Mouse (Mus musculus): ENCODE results near the gene Slc17a5.

Slc17a5 gene

GRCm38 (mm10) chr9:78587914-78588313 is at the start of gene Slc17a5:
Gene Slc17a5 (minus strand): TSS chr9:78588041.
- peak; percentile 96 to 97 for DNase-seq

- DNase-seq, result no peak
Measured at GRCm38 (mm10) chr9:78633976-78634375, 46.1 kb upstream of the Slc17a5 start.

DNA sequence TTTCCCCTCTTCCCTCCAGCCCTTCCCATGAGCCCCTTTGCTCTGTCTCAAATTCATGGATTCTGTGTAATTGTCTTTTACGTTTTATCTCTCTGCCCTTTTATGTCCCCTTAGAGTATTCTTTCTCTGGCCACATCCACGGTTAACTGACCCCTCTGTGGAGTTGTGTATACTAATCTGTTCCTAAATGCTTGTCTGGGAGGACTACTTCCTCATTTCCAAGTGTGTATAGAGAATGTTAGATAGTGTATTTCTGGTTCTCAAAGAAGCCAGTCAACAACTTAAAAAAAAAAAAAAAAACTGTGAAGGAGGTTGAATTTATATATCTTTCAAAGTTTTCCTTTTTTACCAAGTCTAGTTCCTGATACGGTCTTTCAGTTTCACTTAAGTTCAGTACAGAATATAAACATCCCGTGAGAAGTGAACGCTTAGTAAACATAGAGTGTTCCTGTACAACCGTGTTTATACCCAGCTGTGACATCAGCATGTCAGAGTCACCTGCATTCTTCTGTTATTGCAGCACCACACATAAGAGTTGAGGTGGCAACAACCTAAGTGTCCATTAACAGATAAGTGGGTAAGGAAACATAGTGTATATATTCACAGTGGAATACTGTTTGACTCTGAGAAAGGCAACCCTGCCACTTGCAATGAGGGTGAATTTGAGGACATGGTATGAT is 44.1 kb upstream of the Slc17a5 start:
- no peak for DNase-seq

GRCm38 (mm10) chr9:78629991-78630390 is 42.1 kb upstream of the Slc17a5 start:
- peak; percentile 30 to 39 for DNase-seq

DNA sequence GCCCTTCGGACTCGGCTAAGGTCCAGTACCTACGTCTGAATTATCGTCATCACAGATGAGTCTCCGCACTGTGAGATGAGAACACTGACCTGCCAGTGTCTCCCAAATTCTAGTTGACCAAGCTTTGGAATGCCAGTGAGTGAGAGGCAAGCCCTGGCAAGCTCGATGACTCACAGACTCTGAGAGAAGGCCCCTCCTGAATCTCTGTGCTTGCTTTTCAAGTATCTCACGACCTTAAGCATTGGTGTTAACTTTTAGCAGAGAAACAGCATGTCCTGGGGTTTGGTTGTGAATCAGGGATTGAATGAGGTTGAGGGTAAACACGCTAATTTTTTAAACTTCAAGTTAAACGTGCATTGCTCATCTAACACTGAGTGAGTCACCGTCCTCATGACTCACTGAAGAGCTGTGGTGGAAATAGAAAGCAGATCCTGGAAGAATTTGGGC is 35.5 kb upstream of the Slc17a5 start:
- DNase-seq, result no peak

DNA sequence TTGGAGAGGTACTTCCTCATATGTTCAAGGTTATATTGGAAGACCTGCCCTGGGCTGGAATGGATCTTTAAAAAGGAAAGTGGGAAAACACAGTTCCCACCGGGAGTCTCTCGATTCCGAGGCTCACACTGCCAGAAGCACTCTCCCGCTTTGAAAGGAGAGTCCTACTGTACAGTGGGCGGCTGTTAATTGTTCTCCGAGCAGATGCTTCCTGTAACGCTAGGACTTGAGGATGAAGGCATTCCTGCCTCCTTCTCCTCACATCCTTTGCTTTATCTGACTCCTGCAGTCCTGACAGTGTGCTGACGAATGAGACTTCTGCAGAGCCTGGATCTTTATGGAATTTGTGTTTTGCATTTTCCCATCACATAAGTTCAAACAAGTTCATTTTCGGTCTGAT is 31.4 kb upstream of the Slc17a5 start:
- no peak for DNase-seq

GRCm38 (mm10) chr9:78615401-78616021 is 27.7 kb upstream of the Slc17a5 start, which contains the start of gene Cd109:
Gene Cd109 (plus strand): TSS chr9:78615546.
- peak; percentile 42 for DNase-seq

DNA sequence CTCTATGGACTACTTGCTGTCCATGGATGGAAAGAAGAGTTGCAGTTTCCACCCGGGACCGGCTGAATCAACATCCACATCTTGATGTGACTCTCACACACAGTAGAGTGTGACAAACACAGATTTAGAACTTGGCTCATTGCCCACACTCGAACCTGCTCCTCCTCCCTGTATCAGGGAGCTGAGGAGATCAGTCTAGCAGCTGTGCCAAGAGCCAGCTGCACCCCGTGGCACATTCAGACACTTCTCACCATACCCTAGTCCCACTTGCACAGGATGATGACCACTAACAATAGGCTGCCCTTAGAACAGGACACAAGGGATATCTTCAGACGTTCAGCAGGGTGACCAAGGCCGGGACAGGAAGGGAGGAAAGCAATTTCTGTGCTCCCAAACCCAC is 26.4 kb upstream of the Slc17a5 start:
- peak; percentile 71 to 73 for DNase-seq

DNA sequence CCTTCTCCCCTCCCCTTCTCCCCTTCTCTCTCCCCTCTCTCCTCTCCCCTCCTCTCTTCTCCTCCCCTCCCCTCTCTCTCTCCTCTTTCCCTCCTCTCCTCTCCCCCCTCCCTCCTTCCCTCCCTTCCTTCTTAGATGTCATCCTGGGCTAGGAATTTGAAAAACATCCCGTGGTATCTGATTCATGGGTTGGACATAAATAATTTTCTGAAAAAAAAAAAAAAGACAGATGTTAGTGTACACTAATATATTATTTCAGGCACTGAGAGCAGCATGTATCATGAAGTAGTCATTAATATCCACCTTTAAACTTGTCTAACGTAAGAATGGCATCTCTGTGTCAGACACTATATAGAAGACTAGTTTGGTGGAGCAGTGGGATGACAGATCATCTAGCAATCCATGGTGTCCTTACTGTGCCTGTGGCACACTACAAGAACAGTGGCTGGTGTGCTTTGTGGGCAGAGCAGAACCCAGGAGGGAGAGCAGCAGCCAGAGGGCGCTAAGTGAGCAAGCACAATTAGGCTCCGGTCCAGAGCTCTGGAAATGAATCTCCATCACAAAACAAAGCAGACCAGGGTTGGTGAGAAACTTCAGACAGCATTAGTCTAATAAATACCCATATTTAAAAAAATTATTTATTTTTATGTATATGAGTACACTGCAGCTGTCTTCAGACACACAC is 13.3 kb upstream of the Slc17a5 start:
- peak; percentile 54 to 59 for DNase-seq

- DNase-seq, result no peak
Measured at GRCm38 (mm10) chr9:78599927-78600326, 12.1 kb upstream of the Slc17a5 start.

GRCm38 (mm10) chr9:78596834-78597233 is 9.0 kb upstream of the Slc17a5 start:
- DNase-seq, result peak; percentile 69 to 71

GRCm38 (mm10) chr9:78595769-78596555 is 8.1 kb upstream of the Slc17a5 start:
- no peak for DNase-seq

- DNase-seq, result no peak
Measured at GRCm38 (mm10) chr9:78595257-78595656, 7.4 kb upstream of the Slc17a5 start.

DNA sequence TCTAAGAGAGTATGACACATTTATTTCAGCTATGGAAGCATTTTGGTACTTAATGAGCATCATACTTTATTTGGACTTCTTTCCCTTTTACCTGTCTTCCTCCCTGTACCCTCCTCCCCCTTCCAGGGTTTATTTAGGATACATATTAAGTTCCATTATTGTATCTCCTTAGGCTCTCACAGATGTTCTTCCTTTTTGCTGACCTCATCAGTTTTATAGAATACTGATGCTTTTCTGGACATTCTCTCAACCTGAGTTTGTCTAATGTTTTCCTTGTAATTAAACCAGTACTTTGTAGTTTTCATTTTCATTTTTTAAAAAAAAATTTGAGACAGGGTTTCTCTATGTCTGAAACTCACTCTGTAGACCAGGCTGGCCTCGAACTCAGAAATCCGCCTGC is 2.6 kb upstream of the Slc17a5 start:
- no peak for DNase-seq

- DNase-seq, result no peak
Measured at GRCm38 (mm10) chr9:78588411-78589033, 681 bp upstream of the Slc17a5 start.

GRCm38 (mm10) chr9:78587218-78587883 is 490 bp downstream of the Slc17a5 start:
- no peak for DNase-seq

- DNase-seq, result no peak
Measured at GRCm38 (mm10) chr9:78579644-78580396, 8.0 kb downstream of the Slc17a5 start.

DNA sequence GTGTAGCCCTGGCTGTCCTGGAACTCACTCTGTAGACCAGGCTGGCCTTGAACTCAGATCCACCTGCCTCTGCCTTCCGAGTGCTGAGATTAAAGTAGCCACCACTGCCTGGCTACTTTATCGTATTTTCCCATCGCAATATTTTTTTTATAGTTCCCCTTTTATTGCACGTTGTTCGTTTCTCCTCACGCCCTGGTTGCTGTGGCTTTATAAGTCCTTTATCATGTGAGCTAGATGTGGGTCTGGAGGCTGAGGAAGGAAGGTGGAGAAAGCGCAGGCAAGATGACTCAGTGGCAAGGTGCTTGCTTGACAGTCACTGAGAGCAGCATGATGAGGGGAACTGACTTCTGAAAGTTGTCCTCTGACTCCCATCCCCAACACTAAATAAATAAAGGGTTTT is 9.0 kb downstream of the Slc17a5 start:
- no peak for DNase-seq

- DNase-seq, result no peak
Measured at GRCm38 (mm10) chr9:78576466-78576865, 11.4 kb downstream of the Slc17a5 start.

GRCm38 (mm10) chr9:78569934-78570333 is 17.9 kb downstream of the Slc17a5 start:
- DNase-seq, result no peak

DNA sequence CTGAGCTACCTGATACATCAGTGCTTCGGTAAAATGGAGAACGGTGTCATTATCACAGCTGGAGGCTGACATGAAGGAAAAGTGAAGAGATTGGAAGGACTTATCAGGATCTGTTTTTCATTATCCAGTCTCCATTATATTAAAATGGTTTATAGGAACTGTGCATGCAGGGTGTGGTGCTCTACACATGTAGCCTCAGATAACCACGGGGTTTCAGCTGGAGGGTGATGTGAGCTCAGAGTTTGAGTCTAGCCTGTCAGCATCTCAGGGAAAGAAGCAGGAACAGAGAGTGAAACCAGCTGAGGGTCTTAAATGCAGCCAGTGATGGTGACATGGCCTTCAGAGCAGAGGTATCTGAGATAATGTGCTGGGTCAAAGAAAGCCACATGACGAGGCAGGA is 28.4 kb downstream of the Slc17a5 start:
- DNase-seq, result no peak
